Mouse (Mus musculus): ENCODE measurements at regions not wholly inside any gene's neighbourhood (a gene's known extent, or its start where the extent isn't known, plus 50 kb on each side); places are given as distances from the start of the nearest gene placed in this dataset.

DNA sequence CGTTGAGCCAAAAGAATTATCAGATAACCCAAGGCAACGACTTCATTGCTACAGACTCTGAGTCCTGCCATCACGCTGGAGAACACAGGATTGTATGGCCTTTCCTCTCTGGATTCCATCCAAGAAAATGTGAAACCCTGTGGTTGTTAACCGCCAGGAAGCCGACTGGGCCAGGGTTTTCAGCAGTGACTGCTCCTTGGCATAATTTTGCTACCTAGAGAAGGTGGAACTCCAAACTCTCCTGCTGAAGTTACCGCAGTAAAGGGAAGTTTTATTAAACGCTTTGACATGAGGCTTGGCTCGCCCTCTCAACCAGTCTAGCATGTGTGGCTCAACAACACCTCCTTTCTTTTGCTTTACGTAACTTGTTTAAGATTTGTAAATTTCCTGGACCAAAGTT, 116.9 kb downstream of the Wif1 start:
- WGBS: 88% methylated on average over 9 of the region's 9 CpGs
- no peak overlapping the region for H3K9ac ChIP-seq (replicated peaks; ENCODE audit: low read length)
- H3K4me2 ChIP-seq (ENCODE audit: low read depth, low read length): no peak overlapping the region
- no peak for ATAC-seq (replicated peaks; ENCODE audit: insufficient number of reproducible peaks, low FRiP score, low TSS enrichment, low read depth)
- DNase-seq (ENCODE audit: low spot score): no peak
- H3K27ac ChIP-seq (replicated peaks; ENCODE audit: low read depth, low read length): no peak overlapping the region
- H3K4me3 ChIP-seq (ENCODE audit: low read depth, low read length): no peak overlapping the region
- H3K9me3 ChIP-seq (replicated peaks; ENCODE audit: control insufficient read depth, low read length): no peaks in the 10 kb centered on the region
- no peaks in the 10 kb centered on the region for H3K36me3 ChIP-seq (replicated peaks; ENCODE audit: control insufficient read depth, insufficient read depth, low read depth, low read length)
- no peaks in the 10 kb centered on the region for H3K4me1 ChIP-seq (ENCODE audit: control insufficient read depth, insufficient read depth, low read length)
- no peaks in the 10 kb centered on the region for H3K27me3 ChIP-seq (ENCODE audit: control insufficient read depth, insufficient read depth, low read length)

DNA sequence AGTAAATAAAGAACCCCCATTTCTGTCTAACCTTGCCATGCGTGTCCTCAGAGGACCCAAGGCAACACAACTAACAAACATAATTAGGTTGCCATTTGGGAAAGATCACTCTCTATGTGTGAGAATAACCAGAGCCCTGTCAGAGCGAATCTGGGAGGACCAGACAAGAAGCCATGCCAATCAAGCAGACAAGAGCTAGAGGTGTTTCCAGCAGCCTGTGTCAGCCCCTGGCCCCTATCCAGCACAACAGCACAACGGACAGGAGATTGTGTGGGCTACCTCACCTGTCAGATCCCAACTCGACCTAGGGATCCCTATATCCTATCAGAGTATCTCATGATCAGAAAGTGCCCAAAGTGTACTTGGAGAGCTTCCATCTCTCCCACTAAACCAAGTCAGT, 119.9 kb downstream of the Wif1 start:
- H3K4me3 ChIP-seq (ENCODE audit: low read depth, low read length): no peak overlapping the region
- no peaks in the 10 kb centered on the region for H3K36me3 ChIP-seq (replicated peaks; ENCODE audit: control insufficient read depth, insufficient read depth, low read depth, low read length)
- H3K9me3 ChIP-seq (replicated peaks; ENCODE audit: control insufficient read depth, low read length): no peaks in the 10 kb centered on the region
- no peak for DNase-seq (ENCODE audit: low spot score)
- no peaks in the 10 kb centered on the region for H3K4me1 ChIP-seq (ENCODE audit: control insufficient read depth, insufficient read depth, low read length)
- H3K9ac ChIP-seq (replicated peaks; ENCODE audit: low read length): no peak overlapping the region
- no peaks in the 10 kb centered on the region for H3K27me3 ChIP-seq (ENCODE audit: control insufficient read depth, insufficient read depth, low read length)
- 67% methylated on average over 4 of the region's 4 CpGs for WGBS
- no peak overlapping the region for H3K4me2 ChIP-seq (ENCODE audit: low read depth, low read length)
- no peak overlapping the region for H3K27ac ChIP-seq (replicated peaks; ENCODE audit: low read depth, low read length)
- no peak for ATAC-seq (replicated peaks; ENCODE audit: insufficient number of reproducible peaks, low FRiP score, low TSS enrichment, low read depth)

DNA sequence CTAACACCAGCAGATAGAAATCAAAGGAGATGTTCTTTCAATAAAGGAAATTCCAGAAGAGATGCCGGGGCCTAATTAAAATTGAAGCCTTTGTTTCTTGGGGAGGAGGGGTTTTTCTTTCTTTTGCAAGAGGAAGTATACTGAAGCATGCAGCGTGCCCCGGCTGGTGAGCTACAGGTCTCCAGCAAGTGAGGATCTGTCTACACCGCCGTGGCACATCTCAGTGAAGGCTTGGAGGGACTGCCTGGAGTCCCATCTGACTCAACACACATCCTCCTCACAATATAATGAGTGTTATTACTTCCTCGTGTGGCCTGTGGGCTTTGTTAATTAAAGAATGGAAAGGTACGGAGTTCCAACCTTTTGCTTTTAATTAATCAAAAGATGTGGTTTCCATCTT, 126.7 kb downstream of the Wif1 start:
- Histone ChIP-seq H3K27ac (replicated peaks; ENCODE audit: low read depth, low read length) (no peak overlapping the region), H3K9me3 (replicated peaks; ENCODE audit: control insufficient read depth, low read length) (no peaks in the 10 kb centered on the region), H3K9ac (replicated peaks; ENCODE audit: low read length) (no peak overlapping the region), H3K4me3 (ENCODE audit: low read depth, low read length) (no peak overlapping the region), H3K27me3 (ENCODE audit: control insufficient read depth, insufficient read depth, low read length) (no peaks in the 10 kb centered on the region), H3K4me2 (ENCODE audit: low read depth, low read length) (no peak overlapping the region), H3K4me1 (ENCODE audit: control insufficient read depth, insufficient read depth, low read length) (no peaks in the 10 kb centered on the region), H3K36me3 (replicated peaks; ENCODE audit: control insufficient read depth, insufficient read depth, low read depth, low read length) (no peaks in the 10 kb centered on the region)
- ATAC-seq (replicated peaks; ENCODE audit: insufficient number of reproducible peaks, low FRiP score, low TSS enrichment, low read depth) (no peak), DNase-seq (ENCODE audit: low spot score) (no peak)
- WGBS: 50% methylated on average over 7 of the region's 7 CpGs

DNA sequence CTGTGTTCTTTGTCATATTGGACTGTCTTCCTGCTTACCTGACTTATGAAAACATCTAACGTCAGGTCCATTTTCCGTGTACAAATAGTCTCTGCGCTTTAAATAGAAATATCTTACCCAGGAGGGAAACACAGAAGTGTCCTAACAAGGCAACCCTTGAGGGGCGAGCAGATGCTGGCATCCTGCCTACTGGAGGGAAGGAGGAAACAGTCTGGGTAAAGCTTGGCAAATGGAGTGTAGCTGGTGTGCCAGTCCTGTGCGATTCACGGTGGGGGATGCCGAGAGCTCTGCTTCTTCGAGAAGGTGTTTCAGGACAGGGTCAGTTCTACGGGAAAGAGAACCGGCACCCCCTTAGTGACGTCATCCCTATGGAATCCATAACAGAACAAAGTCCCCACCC, 127.4 kb downstream of the Wif1 start:
- no peak for DNase-seq (ENCODE audit: low spot score)
- 83% methylated on average over 11 of the region's 11 CpGs for WGBS

DNA sequence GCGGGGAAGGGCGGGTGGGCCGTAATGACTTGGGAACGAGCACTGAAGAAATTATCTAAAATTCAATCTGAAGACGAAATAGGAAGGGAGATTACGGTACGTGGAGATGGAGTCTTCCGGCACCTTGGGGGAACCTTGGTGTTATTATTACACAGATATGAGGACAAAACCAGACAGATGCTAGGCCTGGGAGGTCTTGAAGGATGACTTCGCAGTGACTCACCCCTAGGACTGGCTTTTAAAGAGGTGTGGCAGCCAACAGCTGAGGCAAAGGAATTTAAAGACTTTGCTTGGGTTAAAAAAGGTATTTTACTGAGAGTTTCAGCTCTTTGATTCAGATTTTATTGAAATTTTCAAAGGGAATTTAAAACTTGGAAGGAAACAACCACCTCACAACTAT, 140.3 kb downstream of the Wif1 start:
- Histone ChIP-seq H3K36me3 (replicated peaks; ENCODE audit: control insufficient read depth, insufficient read depth, low read depth, low read length) (no peaks in the 10 kb centered on the region), H3K4me2 (ENCODE audit: low read depth, low read length) (no peak overlapping the region), H3K4me3 (ENCODE audit: low read depth, low read length) (no peak overlapping the region), H3K9me3 (replicated peaks; ENCODE audit: control insufficient read depth, low read length) (no peaks in the 10 kb centered on the region), H3K27me3 (ENCODE audit: control insufficient read depth, insufficient read depth, low read length) (no peaks in the 10 kb centered on the region), H3K4me1 (ENCODE audit: control insufficient read depth, insufficient read depth, low read length) (no peaks in the 10 kb centered on the region), H3K9ac (replicated peaks; ENCODE audit: low read length) (no peak overlapping the region), H3K27ac (replicated peaks; ENCODE audit: low read depth, low read length) (no peak overlapping the region)
- 93% methylated on average over 9 of the region's 9 CpGs for WGBS
- DNase-seq (ENCODE audit: low spot score) (no peak), ATAC-seq (replicated peaks; ENCODE audit: insufficient number of reproducible peaks, low FRiP score, low TSS enrichment, low read depth) (no peak)

More for the DNA sequence above, 127.4 kb downstream of the Wif1 start:
- H3K4me3 ChIP-seq (ENCODE audit: low read depth, low read length): no peak overlapping the region
- no peak overlapping the region for H3K9ac ChIP-seq (replicated peaks; ENCODE audit: low read length)
- no peaks in the 10 kb centered on the region for H3K27me3 ChIP-seq (ENCODE audit: control insufficient read depth, insufficient read depth, low read length)
- no peaks in the 10 kb centered on the region for H3K9me3 ChIP-seq (replicated peaks; ENCODE audit: control insufficient read depth, low read length)
- no peak for ATAC-seq (replicated peaks; ENCODE audit: insufficient number of reproducible peaks, low FRiP score, low TSS enrichment, low read depth)
- H3K27ac ChIP-seq (replicated peaks; ENCODE audit: low read depth, low read length): no peak overlapping the region
- no peak overlapping the region for H3K4me2 ChIP-seq (ENCODE audit: low read depth, low read length)
- no peaks in the 10 kb centered on the region for H3K36me3 ChIP-seq (replicated peaks; ENCODE audit: control insufficient read depth, insufficient read depth, low read depth, low read length)
- no peaks in the 10 kb centered on the region for H3K4me1 ChIP-seq (ENCODE audit: control insufficient read depth, insufficient read depth, low read length)

DNA sequence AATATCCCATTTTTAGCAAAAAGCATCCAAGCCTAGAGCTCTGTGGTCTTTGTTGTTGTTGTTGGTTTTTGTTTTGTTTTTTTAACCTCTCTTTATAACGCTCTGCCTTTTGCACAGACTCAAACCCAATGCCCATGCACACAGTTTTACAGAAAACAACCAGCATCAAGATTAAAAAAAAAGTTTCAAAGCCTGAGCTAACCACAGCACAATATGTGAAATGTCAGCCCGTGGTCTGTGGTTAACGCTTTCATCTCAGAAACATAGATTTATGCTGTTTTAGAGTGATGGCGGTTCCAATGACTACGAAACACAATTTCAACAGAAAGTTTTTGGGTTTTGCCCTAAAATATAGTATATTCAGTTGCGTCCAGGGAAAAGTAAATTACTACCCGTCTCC, 155.4 kb downstream of the Wif1 start:
- no peak for DNase-seq (ENCODE audit: low spot score)
- Histone ChIP-seq H3K36me3 (replicated peaks; ENCODE audit: control insufficient read depth, insufficient read depth, low read depth, low read length) (no peaks in the 10 kb centered on the region), H3K4me2 (ENCODE audit: low read depth, low read length) (no peak overlapping the region), H3K9me3 (replicated peaks; ENCODE audit: control insufficient read depth, low read length) (no peaks in the 10 kb centered on the region), H3K4me1 (ENCODE audit: control insufficient read depth, insufficient read depth, low read length) (no peaks in the 10 kb centered on the region), H3K9ac (replicated peaks; ENCODE audit: low read length) (no peak overlapping the region), H3K27ac (replicated peaks; ENCODE audit: low read depth, low read length) (no peak overlapping the region), H3K27me3 (ENCODE audit: control insufficient read depth, insufficient read depth, low read length) (no peaks in the 10 kb centered on the region), H3K4me3 (ENCODE audit: low read depth, low read length) (no peak overlapping the region)
- WGBS: 94% methylated on average over 7 of the region's 7 CpGs
- ATAC-seq (replicated peaks; ENCODE audit: insufficient number of reproducible peaks, low FRiP score, low TSS enrichment, low read depth): no peak

DNA sequence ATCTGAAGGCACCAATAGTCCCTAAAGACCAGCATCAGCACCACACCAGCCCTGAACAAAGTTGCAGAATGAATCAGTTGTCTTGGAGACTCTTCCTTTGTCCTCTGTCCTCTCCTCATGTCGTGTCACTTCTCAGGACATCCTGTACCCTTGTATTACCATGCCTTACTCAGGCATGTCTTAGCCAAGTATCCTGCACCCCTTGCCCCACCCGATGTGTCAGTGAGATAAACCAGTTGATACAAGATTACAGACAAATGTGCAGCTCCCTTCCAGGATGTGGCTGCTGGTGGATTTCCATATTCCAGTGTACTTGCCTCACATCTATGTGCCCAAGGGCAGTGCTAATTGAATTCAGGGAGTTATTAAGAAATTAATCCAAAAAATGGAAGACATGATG, 151.8 kb downstream of the Tbc1d30 start:
- Histone ChIP-seq H3K9ac (replicated peaks; ENCODE audit: low read length) (no peak overlapping the region), H3K4me1 (ENCODE audit: control insufficient read depth, insufficient read depth, low read length) (no peaks in the 10 kb centered on the region), H3K36me3 (replicated peaks; ENCODE audit: control insufficient read depth, insufficient read depth, low read depth, low read length) (no peaks in the 10 kb centered on the region), H3K4me3 (ENCODE audit: low read depth, low read length) (no peak overlapping the region), H3K9me3 (replicated peaks; ENCODE audit: control insufficient read depth, low read length) (no peaks in the 10 kb centered on the region), H3K27me3 (ENCODE audit: control insufficient read depth, insufficient read depth, low read length) (no peaks in the 10 kb centered on the region), H3K27ac (replicated peaks; ENCODE audit: low read depth, low read length) (no peak overlapping the region), H3K4me2 (ENCODE audit: low read depth, low read length) (no peak overlapping the region)
- DNase-seq (ENCODE audit: low spot score) (no peak), ATAC-seq (replicated peaks; ENCODE audit: insufficient number of reproducible peaks, low FRiP score, low TSS enrichment, low read depth) (no peak)
- 69% methylated on average over 2 of the region's 2 CpGs for WGBS

DNA sequence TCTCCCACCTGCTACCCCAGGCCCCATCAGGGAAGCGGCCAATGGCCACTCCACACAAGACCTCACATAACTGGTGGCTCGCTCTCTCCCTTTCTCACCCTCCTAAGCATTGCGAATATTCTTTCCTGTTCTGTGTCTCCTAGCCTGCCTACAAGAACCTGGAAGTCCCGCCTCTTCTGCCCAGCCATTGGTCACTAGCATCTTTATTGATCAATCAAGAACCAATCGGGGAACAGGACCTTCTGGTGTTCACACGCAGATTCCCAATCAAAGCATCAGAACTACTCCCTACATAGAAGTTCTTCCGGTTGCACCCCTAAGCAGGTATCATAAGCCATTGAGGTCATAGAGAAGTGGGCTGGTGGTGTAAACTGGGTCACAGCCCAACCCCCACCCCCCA, 148.5 kb downstream of the Tbc1d30 start:
- no peak for ATAC-seq (replicated peaks; ENCODE audit: insufficient number of reproducible peaks, low FRiP score, low TSS enrichment, low read depth)
- WGBS: 92% methylated on average over 7 of the region's 7 CpGs

More for the DNA sequence above, 148.5 kb downstream of the Tbc1d30 start:
- Histone ChIP-seq H3K9ac (replicated peaks; ENCODE audit: low read length) (no peak overlapping the region), H3K4me2 (ENCODE audit: low read depth, low read length) (no peak overlapping the region), H3K27me3 (ENCODE audit: control insufficient read depth, insufficient read depth, low read length) (no peaks in the 10 kb centered on the region), H3K9me3 (replicated peaks; ENCODE audit: control insufficient read depth, low read length) (no peaks in the 10 kb centered on the region), H3K27ac (replicated peaks; ENCODE audit: low read depth, low read length) (no peak overlapping the region), H3K4me1 (ENCODE audit: control insufficient read depth, insufficient read depth, low read length) (peaks cover 3% of the 10 kb centered on the region; the same call in 1 of the 2 replicates), H3K4me3 (ENCODE audit: low read depth, low read length) (no peak overlapping the region), H3K36me3 (replicated peaks; ENCODE audit: control insufficient read depth, insufficient read depth, low read depth, low read length) (no peaks in the 10 kb centered on the region)
- no peak for DNase-seq (ENCODE audit: low spot score)

Data from embryonic facial prominence, embryonic 11.5 days (tissue).